ENCODE assay signal across 8 mouse cellular contexts in the genomic region with DNA sequence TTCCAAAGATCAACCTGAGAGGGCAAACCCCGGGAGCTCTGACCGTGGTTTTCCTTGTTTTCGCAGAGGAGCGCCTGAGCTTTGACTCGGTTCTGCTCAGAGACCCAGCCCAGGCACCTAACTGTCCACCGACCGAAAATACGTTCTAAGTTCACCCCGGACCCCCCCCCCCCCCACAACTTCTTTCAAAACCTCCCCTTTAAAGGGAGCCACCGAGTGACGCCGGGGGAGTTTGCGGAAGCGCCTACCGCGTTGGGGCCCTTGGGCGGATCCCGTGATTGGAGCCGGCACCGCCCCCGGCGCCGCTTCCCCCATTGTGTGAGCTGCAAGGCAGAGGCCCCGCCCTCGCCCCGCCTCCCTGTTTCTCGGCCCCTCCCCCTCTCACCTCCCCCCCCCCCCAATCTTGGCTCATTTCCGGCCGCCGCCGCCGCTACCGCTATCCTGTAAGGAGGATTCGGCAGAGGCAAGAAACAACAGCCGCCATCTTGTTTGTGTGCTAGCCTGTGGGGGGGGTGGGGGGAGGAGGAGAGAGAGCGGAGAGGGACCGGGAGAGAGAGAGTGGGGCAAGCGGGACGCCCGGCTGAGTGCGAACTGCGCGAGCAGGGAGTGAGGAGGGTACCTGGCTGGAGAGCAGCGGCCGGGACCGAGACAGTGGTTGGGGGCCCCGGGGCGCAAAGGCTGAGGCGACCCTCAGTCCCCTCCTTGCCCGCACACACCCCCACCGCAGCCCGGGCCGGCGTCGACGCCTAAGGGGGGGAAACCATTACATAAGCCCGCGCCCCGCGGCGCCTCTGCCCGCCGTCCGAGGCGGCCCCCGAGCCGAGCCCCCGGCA. TPM values are rescaled to one million over a fixed set of nuclear protein-coding genes. Genes with fewer than 3 reads are reported as not detected.
DNase-seq lines count a peak whose midpoint lies in the region; ATAC-seq and TF ChIP-seq lines count a peak whose summit lies in the region.

A gene (plus strand): TSS at position 439 of the 833 bp plus-strand sequence.

- H3K27me3 ChIP-seq in embryonic facial prominence, embryonic 13.5 days = no peaks in the 10 kb centered on the region
- no peaks in the 10 kb centered on the region for H3K27me3 ChIP-seq in kidney, adult 2 months (replicated peaks; ENCODE audit: control insufficient read depth, insufficient read depth, low read length)
- H3K27me3 ChIP-seq in limb, embryonic 12.5 days = no peaks in the 10 kb centered on the region
- no peaks in the 10 kb centered on the region for H3K27me3 ChIP-seq in midbrain, embryonic 15.5 days (replicated peaks)
- H3K27me3 ChIP-seq in spleen, adult 2 months (ENCODE audit: control insufficient read depth, insufficient read depth, low read length) = no peaks in the 10 kb centered on the region

- peak within 1 kb of the TSS; percentile 96 for H3K4me3 ChIP-seq in embryonic facial prominence, embryonic 13.5 days
- H3K4me3 ChIP-seq in kidney, adult 2 months (ENCODE audit: insufficient read depth, low read depth, low read length) = peak within 1 kb of the TSS; percentile 78
- H3K4me3 ChIP-seq in limb, embryonic 12.5 days (replicated peaks) = peak within 1 kb of the TSS; percentile 97
- H3K4me3 ChIP-seq in midbrain, embryonic 15.5 days = peak within 1 kb of the TSS; percentile 100
- peak within 1 kb of the TSS; percentile 99 for H3K4me3 ChIP-seq in spleen, adult 2 months (ENCODE audit: extremely low read depth, insufficient read depth, insufficient read length)

- no peaks in the 10 kb centered on the region for H3K9me3 ChIP-seq in embryonic facial prominence, embryonic 13.5 days
- H3K9me3 ChIP-seq in limb, embryonic 12.5 days = no peaks in the 10 kb centered on the region
- H3K9me3 ChIP-seq in midbrain, embryonic 15.5 days = no peaks in the 10 kb centered on the region

- H3K9ac ChIP-seq in embryonic facial prominence, embryonic 13.5 days = peak within 1 kb of the TSS; percentile 99
- peak within 1 kb of the TSS; percentile 100 for H3K9ac ChIP-seq in limb, embryonic 12.5 days (replicated peaks)
- peak within 1 kb of the TSS; percentile 100 for H3K9ac ChIP-seq in midbrain, embryonic 15.5 days

- H3K4me1 ChIP-seq in embryonic facial prominence, embryonic 13.5 days = peaks cover 19% of the 10 kb centered on the region
- peaks cover 5% of the 10 kb centered on the region; the same call in 1 of the 2 replicates for H3K4me1 ChIP-seq in kidney, adult 2 months (ENCODE audit: control insufficient read depth, insufficient read depth, low read length)
- H3K4me1 ChIP-seq in limb, embryonic 12.5 days (replicated peaks) = peaks cover 20% of the 10 kb centered on the region
- peaks cover 29% of the 10 kb centered on the region for H3K4me1 ChIP-seq in midbrain, embryonic 15.5 days
- no peaks in the 10 kb centered on the region; the same call in none of the 2 replicates for H3K4me1 ChIP-seq in spleen, adult 2 months (ENCODE audit: control insufficient read depth, insufficient read depth, insufficient read length)

- no peak for TF ChIP-seq CTCF in kidney, adult 2 months (conservative IDR thresholded peaks at IDR 0.05; ENCODE audit: insufficient read depth, insufficient read length, low read depth, low read length)
- TF ChIP-seq CTCF in spleen, adult 2 months (IDR thresholded peaks at IDR 0.05; ENCODE audit: extremely low read depth, insufficient read depth, insufficient read length, insufficient replicate concordance) = no peak

- peak; percentile 95 for DNase-seq in 3134 (ENCODE audit: extremely low read depth, insufficient read length, low spot score)
- DNase-seq in adrenal gland, postnatal 36 days = peak; percentile 98 to 99
- peak; percentile 93 to 98 for DNase-seq in heart, adult 18-20 months
- peak; percentile 98 for DNase-seq in kidney, adult 2 months
- DNase-seq in spleen, adult 2 months (ENCODE audit: low read depth in 1 of 2, low spot score in 2 of 2) = peak; percentile 96

- WGBS in embryonic facial prominence, embryonic 13.5 days = under 1% methylated on average over 61 of the region's 68 CpGs
- WGBS in kidney, adult 2 months = under 1% methylated on average over 68 of the region's 68 CpGs
- under 1% methylated on average over 66 of the region's 68 CpGs for WGBS in limb, embryonic 12.5 days
- WGBS in midbrain, embryonic 15.5 days = under 1% methylated on average over 48 of the region's 68 CpGs
- under 1% methylated on average over 58 of the region's 68 CpGs for WGBS in spleen, adult 2 months

- peak; percentile 90 for ATAC-seq in embryonic facial prominence, embryonic 13.5 days (ENCODE audit: insufficient number of reproducible peaks, insufficient read depth, low FRiP score, low TSS enrichment, low read depth)
- ATAC-seq in limb, embryonic 12.5 days (ENCODE audit: insufficient number of reproducible peaks, insufficient read depth, low FRiP score, low TSS enrichment, low read depth) = peak; percentile 92
- ATAC-seq in midbrain, embryonic 15.5 days (replicated peaks) = peak; percentile 93

- TF ChIP-seq POLR2A in kidney, adult 2 months (IDR thresholded peaks at IDR 0.05; ENCODE audit: low read depth, low read length) = no peak
- TF ChIP-seq POLR2A in spleen, adult 2 months (IDR thresholded peaks at IDR 0.05; ENCODE audit: low read depth, low read length) = peak; percentile 85

- H3K4me2 ChIP-seq in embryonic facial prominence, embryonic 13.5 days = peak within 1 kb of the TSS; percentile 86
- H3K4me2 ChIP-seq in limb, embryonic 12.5 days = peak within 1 kb of the TSS; percentile 88
- peak within 1 kb of the TSS; percentile 59 for H3K4me2 ChIP-seq in midbrain, embryonic 15.5 days

- peak within 1 kb of the TSS; percentile 100 for H3K27ac ChIP-seq in embryonic facial prominence, embryonic 13.5 days
- H3K27ac ChIP-seq in kidney, adult 2 months (ENCODE audit: insufficient read depth, low read depth, low read length) = peak within 1 kb of the TSS; percentile 100
- peak within 1 kb of the TSS; percentile 100 for H3K27ac ChIP-seq in limb, embryonic 12.5 days
- peak within 1 kb of the TSS; percentile 100 for H3K27ac ChIP-seq in midbrain, embryonic 15.5 days
- peak within 1 kb of the TSS; percentile 100 for H3K27ac ChIP-seq in spleen, adult 2 months (ENCODE audit: insufficient read depth, low read length)

- H3K36me3 ChIP-seq in embryonic facial prominence, embryonic 13.5 days = peaks cover 3% of the 10 kb centered on the region; the same call in 1 of the 2 replicates
- no peaks in the 10 kb centered on the region for H3K36me3 ChIP-seq in kidney, adult 2 months (ENCODE audit: control insufficient read depth, insufficient read depth, low read length)
- H3K36me3 ChIP-seq in limb, embryonic 12.5 days = peaks cover 13% of the 10 kb centered on the region
- no peaks in the 10 kb centered on the region for H3K36me3 ChIP-seq in midbrain, embryonic 15.5 days (replicated peaks)
- H3K36me3 ChIP-seq in spleen, adult 2 months (ENCODE audit: control insufficient read depth, insufficient read depth, low read length) = peaks cover 2% of the 10 kb centered on the region

RNA-seq across cellular contexts. Expression of the gene that starts here (rescaled TPM):
- total RNA-seq in adrenal gland, postnatal 36 days (2021) = 10 to 100 TPM; 69.0 to 69.7 TPM
- 20.6 and 21.1 TPM in 2 replicates for polyA plus RNA-seq in embryonic facial prominence, embryonic 13.5 days (2015; fragmentation: Nextera tagmentation; extraction: Ambion mirVana)
- 10 to 100 TPM; 40.7 to 42.1 TPM for total RNA-seq in heart, adult 18-20 months (2021)
- polyA plus RNA-seq in kidney, adult 2 months (2012; rRNA removed) = 20.3 and 24.4 TPM in 2 replicates
- polyA plus RNA-seq in limb, embryonic 12.5 days (2016; fragmentation: Nextera tagmentation; extraction: Ambion mirVana) = 16.0 and 22.9 TPM in 2 replicates
- polyA plus RNA-seq in midbrain, embryonic 15.5 days (2015; fragmentation: Nextera tagmentation; extraction: Ambion mirVana) = 22.7 and 25.7 TPM in 2 replicates
- 37.6 and 39.3 TPM in 2 replicates for polyA plus RNA-seq in spleen, adult 2 months (2012; rRNA removed)

Comparison
In these comparisons a context has a peak if more than half of its experiments do, and no peak if none do; other contexts are left out.
1. Peak in every context shown above with its lines: DNase-seq, ATAC-seq, H3K4me3 ChIP-seq and H3K27ac ChIP-seq.